Mouse (Mus musculus) liver, postnatal 0 days (tissue): ENCODE data around the gene Ccdc12.

Source experiments
- CTCF ChIP-seq: sonication (generic); IDR thresholded peaks from 2 replicates; pipeline ENCODE4 v1.5.1; 2016; ENCODE audit warnings: antibody characterized with exemption, low read depth
- EP300 ChIP-seq: IDR thresholded peaks from 2 replicates; pipeline ENCODE4 v1.6.1; 2016; ENCODE audit warnings: antibody characterized with exemption, low read depth, mild to moderate bottlenecking

DNA sequence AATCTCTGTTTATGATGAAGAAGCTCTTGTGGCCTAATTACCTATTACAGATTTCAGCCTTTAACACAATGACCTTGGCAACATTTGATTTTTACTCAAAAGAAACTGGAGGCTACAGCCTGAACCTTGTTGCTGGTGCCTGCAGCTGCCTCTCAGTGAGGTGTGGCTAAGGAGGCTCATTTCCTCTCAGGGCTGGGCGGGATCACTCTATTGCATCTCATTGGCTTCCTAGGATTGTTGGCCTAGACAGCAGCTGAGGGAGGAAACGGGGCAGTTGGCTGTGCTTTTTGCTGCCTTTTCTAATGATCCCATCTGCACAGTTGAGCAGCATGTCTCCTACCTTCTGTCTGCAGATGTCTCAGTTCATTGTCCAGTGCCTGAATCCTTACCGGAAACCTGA is 39.2 kb upstream of the Ccdc12 start:
- TF ChIP-seq EP300 (no peak), CTCF (no peak)
